Mouse (Mus musculus) bone marrow, adult 2 months (tissue): ENCODE data around the gene Gm45337.

ENCODE experiments used
- CTCF ChIP-seq: fragments of 200-500 bp; IDR thresholded peaks from 2 replicates; pipeline ENCODE4 v1.5.1; 2011; ENCODE audit warnings: low read length, control low read depth; ENCODE audit not compliant: control insufficient read depth, insufficient read depth
- POLR2A ChIP-seq: fragments of 200-500 bp; IDR thresholded peaks from 2 replicates; pipeline ENCODE4 v1.6.1; 2011; ENCODE audit warnings: low read depth, mild to moderate bottlenecking, control low read depth, low read length, borderline replicate concordance; ENCODE audit not compliant: control insufficient read depth

- TF ChIP-seq POLR2A = no peak
- no peak for TF ChIP-seq CTCF
These were observed 39.7 kb downstream of the Gm45337 start for GRCm38 (mm10) chr7:142104747-142105146.
